Mouse (Mus musculus) layer of hippocampus, adult 18-20 months (tissue): Measurements from ENCODE around the gene Micall2. TPM values are rescaled to one million over a fixed set of nuclear protein-coding genes. Genes with fewer than 3 reads are reported as not detected.
"Not testable (repeated sequence)": the region's sequence is repeated elsewhere in the genome, so short reads cannot be mapped to it uniquely, and the experiment has no call there.

Source experiments
- DNase-seq, 2 experiments: peaks; one replicate each; pipeline ENCODE4 v3.0.0; 2022; ENCODE audit warnings: low spot score in 2 of 2
- long read RNA-seq: library from polyadenylated mRNA; stranded (forward); transcript quantifications from one replicate; pipeline ENCODE4 v2.0.0, GENCODE M21; 2021
- total RNA-seq, 2 experiments: library from RNA; stranded (reverse); gene quantifications; 2 replicates each; pipeline ENCODE4 v1.2.3; 2021

Micall2 gene
- total RNA-seq: 1 to 10 TPM; 1.1 to 1.5 TPM
- long read RNA-seq: 0 reads

DNA sequence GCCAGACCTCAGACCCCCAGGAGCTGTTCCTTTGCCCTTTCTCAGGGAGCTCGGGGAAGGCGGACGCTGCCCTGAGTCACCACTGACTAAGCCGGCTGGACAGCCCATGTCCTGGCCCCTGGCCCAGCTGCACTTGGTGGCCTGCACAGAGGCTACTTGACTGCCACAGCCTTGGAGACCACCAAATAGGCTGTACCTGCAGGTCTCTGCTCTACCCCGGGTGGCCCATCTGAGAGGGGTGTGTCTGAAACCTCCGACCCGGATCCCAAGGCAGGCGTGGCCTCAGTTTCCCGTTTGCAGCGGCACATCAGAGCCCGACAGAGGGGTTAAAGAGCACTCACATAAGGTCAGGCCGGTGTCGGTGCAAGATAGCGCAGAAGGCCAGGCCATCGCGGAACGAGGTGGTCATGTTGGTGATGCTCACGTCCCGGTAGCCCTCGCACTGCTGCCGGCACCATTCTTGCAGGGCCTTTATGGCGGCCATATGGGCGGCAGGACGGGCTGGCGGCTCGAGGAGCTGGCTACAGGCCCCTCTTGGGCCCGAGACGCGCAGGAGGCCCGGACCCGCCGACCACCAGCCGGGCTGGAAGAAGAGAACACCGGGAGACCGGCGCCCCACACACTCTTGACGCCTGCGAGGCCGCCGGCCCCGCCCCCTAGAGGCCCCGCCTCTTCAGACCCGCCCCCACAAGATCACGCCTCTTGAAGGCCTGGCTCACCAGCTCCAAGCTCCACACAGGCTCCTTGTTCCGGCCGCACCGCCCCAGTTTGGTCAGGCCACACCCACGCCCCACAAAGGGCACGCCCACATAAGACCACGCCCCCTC lies at the start of gene Micall2:
TSS of gene Micall2 (minus strand) at position 660 of the 827 bp plus-strand sequence.
- DNase-seq: peak; percentile 66 to 81

DNA sequence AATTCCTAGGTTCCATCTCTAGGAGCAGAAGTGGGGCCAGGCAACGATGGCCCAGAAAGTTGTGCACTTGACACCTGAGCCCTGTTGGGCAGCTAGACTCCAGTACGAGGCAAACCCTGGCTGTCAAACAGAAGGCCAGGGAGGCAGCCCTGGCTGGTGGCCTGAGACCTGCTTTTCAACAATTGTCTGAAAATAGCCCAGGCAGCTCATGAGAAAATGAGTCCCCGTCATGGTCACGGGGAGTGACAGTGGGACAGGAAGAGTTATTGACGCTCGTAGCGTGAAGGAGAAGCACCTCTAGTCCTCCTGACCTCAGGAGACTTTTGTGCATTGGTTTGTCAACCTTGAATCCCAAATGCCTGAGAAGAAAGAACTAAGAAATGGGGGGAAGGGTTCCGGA lies 45.3 kb upstream of the Micall2 start:
- DNase-seq: no peak

DNA sequence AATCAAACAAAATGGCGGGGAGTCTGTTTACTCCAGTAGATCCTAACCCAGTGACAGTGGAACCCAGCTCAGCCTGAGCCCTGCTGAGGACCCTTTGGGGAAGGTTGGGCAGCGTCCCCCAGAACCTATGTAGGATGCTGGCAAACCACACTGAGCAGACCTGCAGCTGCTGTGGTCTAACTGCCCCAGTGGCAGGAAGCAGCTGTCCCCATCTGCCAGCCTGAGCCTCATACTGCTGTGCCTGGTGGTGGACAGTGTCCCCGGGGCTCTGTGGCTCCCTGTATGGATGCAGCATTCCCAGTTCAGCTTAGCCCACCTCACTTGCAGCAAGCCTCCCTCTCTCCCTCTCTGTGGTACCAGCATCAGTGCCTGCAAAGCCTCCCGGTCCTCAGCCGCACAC lies 40.8 kb upstream of the Micall2 start:
- DNase-seq: no peak

DNA sequence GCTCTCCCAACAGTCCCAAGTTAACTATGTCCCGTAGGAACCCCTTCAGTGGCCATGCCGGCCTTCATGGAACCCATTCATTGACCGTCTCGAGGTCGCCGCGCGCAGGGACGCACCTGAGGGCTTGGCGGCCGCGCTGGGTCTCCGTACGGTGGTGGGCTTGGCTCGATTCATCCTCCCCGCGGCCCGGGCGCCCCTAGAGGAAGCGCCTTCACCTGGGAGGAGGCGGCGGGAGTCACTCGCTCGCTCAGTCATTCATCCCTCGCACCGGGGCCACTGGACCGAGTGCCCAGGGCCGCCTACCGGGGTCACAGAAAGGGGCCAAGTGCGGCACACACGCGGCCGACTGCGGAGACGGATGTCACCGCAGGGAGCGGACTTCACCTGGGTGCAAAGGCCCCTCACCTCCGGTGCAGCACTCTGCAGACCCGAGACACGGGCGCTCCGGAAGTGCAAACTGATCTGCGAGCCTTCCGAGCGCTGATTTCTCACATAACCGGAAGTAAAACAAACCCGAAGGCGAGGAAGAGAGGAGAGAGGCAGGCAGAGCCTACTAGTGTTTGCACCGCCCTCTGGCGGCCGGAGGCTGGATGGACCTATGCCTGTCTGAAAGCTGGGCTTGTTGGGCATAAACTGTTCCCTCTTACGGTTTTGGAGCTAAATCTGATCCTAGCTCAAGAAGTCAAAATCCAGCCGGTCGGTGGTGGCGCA lies 39.2 kb upstream of the Micall2 start, which contains the start of gene Ints1:
TSS of gene Ints1 (minus strand) at position 459 of the 711 bp plus-strand sequence.
- DNase-seq: peak; percentile 94 to 99

DNA sequence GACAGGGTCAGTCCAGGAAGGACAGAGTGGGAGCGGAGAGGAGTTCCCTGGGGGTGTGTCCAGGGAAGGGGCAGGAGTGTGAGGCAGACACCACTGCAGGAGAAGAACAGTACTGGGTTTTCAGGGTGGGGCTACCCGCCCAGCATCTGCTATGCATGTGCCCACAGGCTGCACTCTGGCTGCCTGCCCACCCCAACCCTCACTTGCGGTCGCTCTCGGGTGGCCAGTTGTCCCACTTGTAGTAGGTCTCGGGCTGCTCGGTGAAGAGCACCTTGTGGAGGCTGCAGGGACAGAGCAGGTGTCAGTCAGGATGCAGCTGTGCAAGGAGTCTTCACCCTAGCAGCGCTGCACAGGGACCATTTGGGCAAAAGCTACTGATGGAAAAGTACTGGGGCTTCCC lies 32.1 kb upstream of the Micall2 start:
- no peak for DNase-seq

DNA sequence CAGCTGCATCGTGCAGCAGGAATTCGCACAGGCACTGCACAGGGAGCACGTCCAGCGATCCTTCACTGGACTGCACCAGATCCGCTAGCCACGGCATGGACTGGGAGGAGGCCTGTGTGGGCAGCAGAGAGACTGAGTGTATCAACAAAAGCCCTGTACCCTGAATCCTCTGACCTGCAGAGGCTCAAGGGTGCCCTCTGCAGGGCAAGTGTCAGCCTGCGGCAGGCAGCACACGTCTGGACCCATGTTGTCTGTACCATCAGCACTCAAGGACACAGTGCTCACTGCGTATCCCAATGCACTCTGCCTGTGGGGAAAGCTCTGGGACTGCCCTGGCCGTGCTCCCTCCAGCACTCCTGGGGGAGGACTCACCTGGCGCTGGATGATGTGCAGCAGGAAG lies 28.2 kb upstream of the Micall2 start:
- no peak for DNase-seq

DNA sequence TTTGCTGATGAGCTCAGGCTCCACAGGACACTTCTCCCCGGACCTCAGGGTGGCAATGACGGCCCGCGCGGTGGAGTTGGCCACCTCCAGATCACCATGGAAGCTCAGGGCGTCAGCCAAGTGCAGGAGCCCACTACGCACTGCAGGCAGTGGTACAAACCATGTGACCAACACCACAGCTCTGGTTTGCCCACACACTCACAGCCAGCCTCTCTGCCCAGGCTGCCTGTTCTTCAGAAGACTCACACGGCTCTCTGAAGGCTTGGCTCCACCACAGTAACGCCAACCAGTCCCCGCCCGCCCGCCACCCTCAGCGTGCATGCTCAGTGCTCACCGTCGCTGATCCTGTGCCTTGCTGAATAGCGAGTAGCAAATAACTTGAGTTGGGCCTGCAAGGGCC lies 22.0 kb upstream of the Micall2 start:
- DNase-seq: peak; percentile 39 to 66

DNA sequence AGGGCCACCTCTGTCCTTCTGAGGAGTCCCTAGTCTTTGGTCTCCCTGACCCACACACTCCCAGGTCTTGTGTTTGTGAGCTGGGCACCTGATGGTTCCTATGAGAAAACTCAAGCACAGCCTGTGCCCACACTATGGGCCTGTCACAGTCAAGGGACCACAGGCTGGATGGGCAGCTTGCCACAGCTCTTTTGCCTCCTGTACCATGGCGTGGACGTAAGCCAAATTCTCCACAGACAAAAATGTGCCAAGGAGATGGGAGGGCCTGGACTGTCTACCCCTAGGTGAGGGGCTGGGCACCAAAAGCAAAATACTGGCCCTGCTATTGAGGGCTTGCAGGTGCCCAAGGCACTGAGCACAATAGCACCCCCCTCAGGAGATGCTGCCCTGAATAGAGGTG lies 20.4 kb upstream of the Micall2 start:
- no peak for DNase-seq

DNA sequence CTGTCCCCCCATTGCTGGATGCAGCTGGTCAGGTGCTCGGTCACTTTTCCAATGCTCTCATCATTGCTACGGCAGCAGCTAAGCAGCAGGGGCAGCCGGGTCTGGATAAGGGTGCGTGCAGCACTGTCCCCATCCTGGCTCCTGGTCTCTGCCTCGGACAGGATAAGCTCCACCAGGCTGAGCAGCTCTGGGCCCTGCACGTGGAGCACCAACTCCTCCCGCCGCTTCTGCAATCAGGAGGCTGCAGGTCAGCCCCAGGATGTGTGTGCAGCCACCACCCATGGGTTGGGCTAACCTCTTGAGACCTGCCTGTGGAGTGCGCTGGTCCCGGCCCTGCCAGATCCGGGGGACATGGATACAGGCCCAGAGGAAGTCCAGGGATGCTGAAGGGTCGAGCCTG lies 20.0 kb upstream of the Micall2 start:
- no peak for DNase-seq

DNA sequence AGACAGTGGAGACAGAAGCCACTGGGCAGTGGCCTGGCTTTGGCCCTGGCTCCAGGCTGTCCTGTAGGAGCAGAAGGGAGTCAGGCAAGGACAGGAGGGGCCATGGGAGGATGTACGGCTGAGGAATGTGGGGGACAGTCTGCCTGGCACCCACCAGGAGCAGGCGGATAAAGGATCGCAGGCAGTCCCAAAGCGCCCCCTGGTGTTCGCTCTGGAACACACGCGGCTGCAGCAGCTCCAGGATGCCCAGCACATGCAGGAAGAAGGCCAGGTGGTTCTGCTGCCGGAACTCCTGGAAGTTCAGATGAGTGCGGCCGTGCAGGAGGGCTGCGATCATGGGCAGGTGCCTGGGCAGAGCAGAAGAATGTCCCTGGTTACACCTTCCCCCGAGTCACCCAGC lies 18.6 kb upstream of the Micall2 start:
- peak; percentile 45 to 71 for DNase-seq

DNA sequence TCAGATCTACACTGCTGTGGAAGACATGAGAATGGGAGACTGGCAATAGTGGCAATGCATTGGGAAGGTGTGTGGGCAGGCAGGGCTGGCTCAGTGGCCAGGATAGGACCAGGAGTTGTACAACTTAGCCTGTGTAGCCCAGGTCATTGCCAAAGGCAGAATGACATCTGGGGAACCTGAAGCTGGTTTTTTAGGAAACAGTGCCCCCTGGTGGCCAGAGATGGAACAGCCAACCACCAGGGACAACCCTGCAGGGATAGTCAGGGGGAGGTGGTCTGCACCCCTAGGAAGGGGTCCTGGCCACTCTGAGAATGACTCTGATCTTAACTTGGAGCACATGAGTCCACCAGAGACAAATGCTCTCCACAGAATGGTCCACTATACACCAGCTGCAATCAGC lies 14.4 kb upstream of the Micall2 start:
- DNase-seq: peak in 1 of 2 experiments; percentile 68

DNA sequence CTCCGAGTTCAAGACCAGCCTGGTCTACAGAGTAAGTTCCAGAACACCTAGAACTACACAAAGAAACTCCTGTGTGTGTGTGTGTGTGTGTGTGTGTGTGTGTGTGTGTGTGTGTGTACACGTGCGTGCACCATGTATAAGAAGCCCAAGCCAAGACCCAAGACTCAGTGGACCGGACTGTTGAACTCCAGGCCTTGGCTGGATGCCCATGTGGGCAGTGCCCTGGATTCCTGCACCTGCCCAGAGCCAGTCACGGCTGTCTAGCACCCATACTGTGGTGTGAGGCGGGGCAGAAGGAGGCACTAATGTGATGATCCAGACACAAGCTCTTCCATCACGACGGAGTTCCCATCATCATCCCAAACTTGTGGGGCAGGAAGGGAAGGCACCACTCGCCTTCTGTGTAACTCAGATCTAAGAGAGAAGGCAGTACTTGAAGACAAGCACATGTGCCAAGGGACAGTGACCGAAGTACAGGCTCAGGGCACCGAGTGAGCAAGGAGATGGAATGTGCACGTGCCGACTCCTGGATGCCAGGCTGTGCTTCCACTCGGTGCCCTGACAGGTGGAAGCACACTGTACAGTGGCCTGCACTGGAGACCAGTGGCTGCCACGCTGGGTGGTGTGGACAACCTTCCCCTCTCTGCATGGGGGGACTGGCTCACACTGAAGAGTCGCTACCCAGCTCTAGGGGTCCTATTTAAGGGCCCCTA lies 13.4 kb upstream of the Micall2 start:
- DNase-seq: no peak

DNA sequence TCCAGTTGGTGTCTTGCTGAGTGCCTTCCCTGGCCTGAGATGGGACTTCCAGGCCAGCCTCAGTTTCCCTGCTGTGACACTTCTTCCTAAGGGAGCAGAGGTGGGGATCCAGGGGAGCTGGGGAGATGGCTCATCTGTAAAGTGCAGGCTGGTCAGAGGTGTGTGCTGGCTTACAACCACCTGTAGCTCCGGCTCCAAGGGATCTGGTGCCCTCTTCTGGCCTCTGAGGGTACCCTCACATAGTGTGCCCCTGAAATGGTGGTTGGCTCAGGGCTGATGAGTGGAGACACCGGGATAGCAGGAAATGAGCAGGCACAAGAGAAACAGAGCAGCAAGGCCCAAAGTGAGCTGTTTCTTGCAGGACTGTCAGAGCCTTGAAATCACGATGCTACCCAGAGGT lies 9.6 kb upstream of the Micall2 start:
- peak in 1 of 2 experiments; percentile 51 for DNase-seq

DNA sequence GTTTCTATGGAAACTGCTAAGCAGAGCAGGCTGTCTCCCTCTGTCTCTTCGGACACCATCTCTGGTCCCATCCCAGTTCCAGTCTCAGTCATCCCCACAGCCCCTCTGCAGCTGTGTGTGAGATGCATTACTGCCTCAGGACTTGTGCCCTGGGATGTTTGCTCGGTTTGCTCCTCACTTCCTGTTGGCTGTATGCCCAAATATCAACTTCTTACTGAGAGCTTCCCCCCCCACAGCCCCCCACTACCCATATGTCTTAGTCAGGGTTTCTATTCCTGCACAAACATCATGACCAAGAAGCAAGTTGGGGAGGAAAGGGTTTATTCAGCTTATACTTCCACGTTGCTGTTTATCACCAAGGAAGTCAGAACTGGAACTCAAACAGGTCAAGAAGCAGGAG lies 6.5 kb upstream of the Micall2 start:
- not testable (repeated sequence) for DNase-seq

DNA sequence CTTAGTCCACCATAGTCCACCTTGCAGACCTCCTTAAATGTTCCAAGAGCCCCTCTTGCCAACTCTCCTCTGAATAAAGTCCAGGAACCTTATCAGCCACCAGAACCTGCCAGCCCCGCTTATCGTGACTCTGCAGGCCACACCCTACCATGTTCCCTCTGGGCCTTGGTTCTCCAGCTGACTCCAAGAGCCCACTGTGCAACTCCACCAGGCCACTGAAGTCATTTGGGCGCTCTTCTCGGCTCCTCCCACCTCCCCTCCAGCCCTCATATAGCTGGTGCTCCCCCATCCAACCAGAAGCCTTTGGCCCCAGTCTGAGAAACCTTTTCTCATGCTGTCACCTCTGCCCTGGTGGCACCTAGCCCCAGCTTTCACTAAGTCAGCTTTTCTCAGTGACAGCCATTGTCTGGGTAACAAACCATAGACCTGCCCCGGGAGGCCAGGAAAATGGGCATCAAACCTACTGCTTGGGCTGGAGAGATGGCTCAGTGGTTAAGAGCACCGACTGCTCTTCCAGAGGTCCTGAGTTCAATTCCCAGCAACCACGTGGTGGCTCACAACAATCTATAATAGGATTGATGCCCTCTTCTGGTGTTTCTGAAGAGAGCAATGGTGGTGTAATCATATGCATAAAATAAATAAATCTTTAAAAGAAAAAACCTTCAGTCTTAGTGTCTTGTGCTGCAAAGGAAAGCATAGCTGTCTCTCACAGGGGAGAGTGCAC lies 2.6 kb upstream of the Micall2 start:
- DNase-seq: no peak

DNA sequence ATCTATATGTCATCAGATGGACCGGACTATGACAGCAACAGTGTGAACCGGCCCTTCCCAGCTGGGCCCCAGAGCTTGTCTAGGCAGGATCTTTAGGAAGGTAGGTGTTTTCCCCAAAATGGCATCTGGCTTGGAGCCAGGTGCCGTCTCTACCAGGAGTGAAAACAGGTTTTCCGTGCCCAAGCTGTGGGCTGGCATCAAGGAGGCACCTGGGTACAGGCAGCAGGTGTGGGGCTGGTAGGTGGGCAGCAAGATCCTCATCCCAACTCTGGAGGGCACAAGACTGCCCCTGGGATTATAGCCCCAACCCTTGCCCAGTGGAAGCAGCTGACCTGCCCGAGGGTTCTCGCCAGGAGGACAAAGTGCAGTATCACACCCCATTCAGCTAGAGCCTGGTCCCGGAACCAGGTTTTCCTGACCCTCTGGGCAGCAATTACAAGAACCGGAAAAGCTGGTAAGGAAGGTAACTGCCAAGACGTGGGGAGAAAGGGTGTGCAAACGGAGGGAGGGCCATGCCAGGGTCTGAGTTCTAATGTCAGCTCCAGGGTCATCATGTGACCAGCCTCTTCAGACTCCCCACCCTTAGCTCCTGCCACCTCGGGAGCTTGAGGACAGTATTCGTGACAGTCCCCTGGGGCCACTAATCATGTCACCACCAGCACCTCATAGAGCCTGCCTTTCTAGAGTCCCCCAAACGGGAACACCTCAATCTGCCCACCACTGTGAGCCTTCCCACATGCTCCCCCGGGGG lies 1.9 kb upstream of the Micall2 start:
- no peak for DNase-seq

DNA sequence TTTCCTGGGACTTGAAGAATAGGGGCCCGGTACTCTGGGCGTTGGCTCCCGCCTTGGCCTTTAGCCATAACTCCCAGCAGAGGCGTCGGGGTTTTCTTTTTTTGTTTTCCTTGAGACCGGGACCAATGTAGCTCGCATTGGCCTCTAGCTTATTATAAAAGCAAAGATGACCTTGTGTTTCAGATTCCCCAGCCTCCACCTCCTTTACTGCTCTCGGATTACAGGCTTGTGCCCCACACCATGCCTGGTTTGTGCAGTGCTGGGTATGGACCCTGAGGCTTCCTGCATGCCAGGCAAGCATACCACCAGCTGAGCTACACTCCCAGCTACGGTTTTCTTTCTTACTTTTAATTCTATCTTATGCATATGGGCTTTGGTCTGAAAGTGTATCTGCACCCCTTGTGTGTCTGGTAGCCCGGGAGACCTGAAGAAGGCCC lies 386 bp upstream of the Micall2 start:
- DNase-seq: no peak

DNA sequence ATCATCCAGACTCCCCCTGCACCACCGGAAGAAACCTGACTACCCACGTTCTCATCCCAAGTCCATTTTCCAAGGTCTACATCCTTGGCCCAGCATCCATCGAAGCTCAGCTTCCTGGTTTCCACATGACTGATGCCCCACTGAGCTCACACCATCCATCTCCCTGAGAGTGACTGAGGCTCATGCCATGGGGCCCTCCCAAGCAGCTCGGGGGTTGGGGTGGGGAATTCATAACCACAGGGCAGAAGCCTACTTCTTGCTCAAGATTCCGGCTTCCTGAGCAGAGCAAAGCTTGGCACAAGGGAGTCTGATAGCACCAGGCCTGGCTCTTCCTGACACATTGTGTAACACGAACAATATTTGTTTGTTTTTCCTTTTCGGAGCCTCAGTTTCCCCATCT lies 1.4 kb downstream of the Micall2 start:
- no peak for DNase-seq

DNA sequence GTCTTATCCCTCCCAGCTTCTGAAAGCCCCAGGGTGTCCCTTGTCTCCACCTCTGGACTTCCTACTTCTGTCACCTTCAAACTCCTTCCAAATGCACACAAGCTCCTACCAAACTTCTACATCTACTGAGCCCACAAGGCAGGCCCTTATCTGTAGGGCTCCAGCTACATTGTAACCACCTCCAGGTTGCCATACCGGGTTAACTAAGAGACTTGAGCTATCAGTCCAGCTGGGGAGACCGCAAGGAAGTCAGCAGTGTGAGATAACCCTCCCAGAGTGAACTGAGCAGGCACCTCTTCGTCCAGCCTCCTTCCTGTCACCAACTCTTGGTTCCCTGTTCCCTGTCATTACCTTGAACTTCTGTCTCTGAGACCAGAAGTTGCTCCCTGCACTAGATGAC lies 2.1 kb downstream of the Micall2 start:
- DNase-seq: no peak

DNA sequence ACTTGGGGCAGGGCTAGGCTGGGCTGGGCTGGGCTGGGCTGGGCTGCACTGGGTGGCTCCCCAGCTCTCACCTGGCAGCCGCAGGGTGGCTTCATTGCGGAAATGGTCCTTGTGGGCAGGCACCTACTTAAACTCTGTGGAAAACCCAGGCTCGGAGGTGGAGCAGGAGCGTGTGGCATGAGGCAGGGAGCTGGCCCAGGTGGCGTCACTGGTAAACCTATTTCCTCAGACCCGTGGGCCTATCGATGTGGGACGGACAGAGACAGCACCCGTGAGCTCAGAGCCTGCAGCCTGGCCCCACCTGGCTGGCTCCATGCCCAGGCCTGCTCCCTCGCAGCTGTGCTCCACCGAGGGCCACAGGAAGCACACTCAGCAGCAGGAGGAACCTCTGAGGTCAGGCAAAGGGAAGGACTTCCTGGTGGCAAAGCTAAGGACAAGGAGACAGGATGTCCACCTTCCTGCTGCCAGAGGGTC lies 3.5 kb downstream of the Micall2 start:
- no peak for DNase-seq
